Mouse (Mus musculus): ENCODE results near the gene Vmn2r33.
"Not testable (repeated sequence)": the region's sequence is repeated elsewhere in the genome, so short reads cannot be mapped to it uniquely, and the experiment has no call there.

Vmn2r33 gene

GRCm38 (mm10) chr7:7566686-7567085, at the start of gene Vmn2r33:
Gene Vmn2r33, minus strand, starts transcription at chr7:7566786.
- not testable (repeated sequence) for DNase-seq (ENCODE audit: low spot score in 2 of 2)
